Mouse (Mus musculus) heart, adult 2 months (tissue): Measurements from ENCODE around the gene Mtrr.

Experiments
- CTCF ChIP-seq: fragments of 200-600 bp; IDR thresholded peaks from 2 replicates; pipeline ENCODE4 v1.8.1; 2022; ENCODE audit warnings: antibody characterized with exemption, mild to moderate bottlenecking, moderate library complexity
- EP300 ChIP-seq: fragments of 200-500 bp; IDR thresholded peaks from 2 replicates; pipeline ENCODE4 v1.6.1; 2011; ENCODE audit warnings: low read depth, low read length, control low read depth; ENCODE audit not compliant: insufficient read depth
- POLR2A ChIP-seq: fragments of 200-500 bp; IDR thresholded peaks from 2 replicates; pipeline ENCODE4 v1.6.1; 2011; ENCODE audit warnings: mild to moderate bottlenecking, low read depth, low read length, control low read depth; ENCODE audit not compliant: insufficient read depth

- no peak for TF ChIP-seq POLR2A
- no peak for TF ChIP-seq CTCF
- no peak for TF ChIP-seq EP300
These were observed 45.1 kb upstream of the Mtrr start for GRCm38 (mm10) chr13:68627041-68627440.
